Mouse (Mus musculus) heart, postnatal 0 days (tissue): ENCODE measurements around the gene Cyp2d11.

Experiments used
- CTCF ChIP-seq: IDR thresholded peaks from 2 replicates; pipeline ENCODE4 v1.5.1; 2016; ENCODE audit warnings: antibody characterized with exemption, control low read depth, low read depth
- EP300 ChIP-seq: IDR thresholded peaks from 2 replicates; pipeline ENCODE4 v1.6.1; 2016; ENCODE audit warnings: antibody characterized with exemption, low read depth

GRCm38 (mm10) chr15:82375855-82376254, 18.0 kb downstream of the Cyp2d11 start:
- no peak for TF ChIP-seq CTCF
- no peak for TF ChIP-seq EP300
